Mouse (Mus musculus) megakaryocyte, embryonic 14.5 days (primary cell): ENCODE measurements around the gene Setd4.

ENCODE experiments used
- FLI1 ChIP-seq: IDR thresholded peaks from 2 replicates; pipeline ENCODE4 v1.6.1; 2012; ENCODE audit warnings: low read length, inconsistent platforms, mixed read lengths
- GATA1 ChIP-seq: IDR thresholded peaks from 3 replicates; pipeline ENCODE4 v1.6.1; 2012; ENCODE audit warnings: mixed read lengths, low read length, inconsistent platforms, borderline replicate concordance

DNA sequence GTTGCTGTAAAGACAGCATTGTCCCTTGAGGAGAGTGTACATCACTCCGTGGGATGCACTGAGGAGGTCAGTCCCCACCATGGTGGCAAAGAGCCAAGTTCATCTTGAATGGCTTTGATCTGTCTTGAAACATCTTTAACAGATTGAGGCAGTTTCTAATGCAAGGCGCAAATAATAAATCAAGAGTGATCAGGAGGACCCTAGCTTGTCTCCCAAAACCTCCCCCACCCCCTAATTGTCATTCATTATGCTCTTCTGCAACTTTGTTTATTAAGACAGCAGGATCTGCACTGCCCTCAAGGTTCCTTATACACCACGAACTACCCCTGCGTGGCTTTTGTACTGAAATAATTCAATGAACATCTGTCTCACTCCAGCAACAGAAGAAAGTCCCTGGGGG, 1.7 kb upstream of the Setd4 start, which contains the start of gene Cbr1:
- no peak for TF ChIP-seq GATA1
- no peak for TF ChIP-seq FLI1
